Mouse (Mus musculus) urinary bladder, postnatal 36 days (tissue): ENCODE data around the gene Slc6a6.

Experiments
- DNase-seq, 2 experiments: peaks; one replicate each; pipeline ENCODE4 v3.0.0; 2022; ENCODE audit warnings: low spot score in 2 of 2, mixed read lengths in 1 of 2

Gene Slc6a6

GRCm38 (mm10) chr6:91683602-91684473, at the start of gene Slc6a6:
Gene Slc6a6 (plus strand): TSS chr6:91684053.
- peak; percentile 89 to 92 for DNase-seq

GRCm38 (mm10) chr6:91634417-91634816, 49.4 kb upstream of the Slc6a6 start:
- no peak for DNase-seq

- no peak for DNase-seq
Observed at GRCm38 (mm10) chr6:91634876-91635275, 49.0 kb upstream of the Slc6a6 start.

GRCm38 (mm10) chr6:91638204-91638995, 45.5 kb upstream of the Slc6a6 start:
- DNase-seq: no peak

- DNase-seq: peak in 1 of 2 experiments; percentile 66
Observed at GRCm38 (mm10) chr6:91643011-91643410, 40.8 kb upstream of the Slc6a6 start.

- peak in 1 of 2 experiments; percentile 37 for DNase-seq
Observed at GRCm38 (mm10) chr6:91643416-91643921, 40.4 kb upstream of the Slc6a6 start.

GRCm38 (mm10) chr6:91646019-91646418, 37.8 kb upstream of the Slc6a6 start:
- no peak for DNase-seq

- no peak for DNase-seq
Observed at GRCm38 (mm10) chr6:91646822-91647221, 37.0 kb upstream of the Slc6a6 start.

GRCm38 (mm10) chr6:91647385-91647791, 36.5 kb upstream of the Slc6a6 start:
- no peak for DNase-seq

- no peak for DNase-seq
Observed at GRCm38 (mm10) chr6:91650255-91650654, 33.6 kb upstream of the Slc6a6 start.

GRCm38 (mm10) chr6:91652296-91652695, 31.6 kb upstream of the Slc6a6 start:
- peak in 1 of 2 experiments; percentile 28 for DNase-seq

- no peak for DNase-seq
Observed at GRCm38 (mm10) chr6:91655244-91655643, 28.6 kb upstream of the Slc6a6 start.

- peak; percentile 37 to 46 for DNase-seq
Observed at GRCm38 (mm10) chr6:91655874-91656433, 27.9 kb upstream of the Slc6a6 start.

GRCm38 (mm10) chr6:91658288-91658687, 25.6 kb upstream of the Slc6a6 start:
- DNase-seq: no peak

- peak in 1 of 2 experiments; percentile 46 for DNase-seq
Observed at GRCm38 (mm10) chr6:91659841-91660509, 23.9 kb upstream of the Slc6a6 start.

- no peak for DNase-seq
Observed at GRCm38 (mm10) chr6:91662301-91662700, 21.6 kb upstream of the Slc6a6 start.

GRCm38 (mm10) chr6:91663616-91664015, 20.2 kb upstream of the Slc6a6 start:
- no peak for DNase-seq

GRCm38 (mm10) chr6:91665267-91665666, 18.6 kb upstream of the Slc6a6 start:
- no peak for DNase-seq

GRCm38 (mm10) chr6:91665990-91666700, 17.7 kb upstream of the Slc6a6 start:
- no peak for DNase-seq

- no peak for DNase-seq
Observed at GRCm38 (mm10) chr6:91667141-91667540, 16.7 kb upstream of the Slc6a6 start.

GRCm38 (mm10) chr6:91668276-91668675, 15.6 kb upstream of the Slc6a6 start:
- no peak for DNase-seq
